Mouse (Mus musculus): ENCODE results near the gene Ap1m2. TPM values are rescaled to one million over a fixed set of nuclear protein-coding genes. Genes with fewer than 3 reads are reported as not detected.
A peak's percentile ranks its signal among the peaks of the same experiment; 100 is the strongest.
"Not testable (repeated sequence)": the region's sequence is repeated elsewhere in the genome, so short reads cannot be mapped to it uniquely, and the experiment has no call there.

Gene Ap1m2
- polyA plus RNA-seq, 1 experiment from 2014 or later, result 15.8 TPM

DNA sequence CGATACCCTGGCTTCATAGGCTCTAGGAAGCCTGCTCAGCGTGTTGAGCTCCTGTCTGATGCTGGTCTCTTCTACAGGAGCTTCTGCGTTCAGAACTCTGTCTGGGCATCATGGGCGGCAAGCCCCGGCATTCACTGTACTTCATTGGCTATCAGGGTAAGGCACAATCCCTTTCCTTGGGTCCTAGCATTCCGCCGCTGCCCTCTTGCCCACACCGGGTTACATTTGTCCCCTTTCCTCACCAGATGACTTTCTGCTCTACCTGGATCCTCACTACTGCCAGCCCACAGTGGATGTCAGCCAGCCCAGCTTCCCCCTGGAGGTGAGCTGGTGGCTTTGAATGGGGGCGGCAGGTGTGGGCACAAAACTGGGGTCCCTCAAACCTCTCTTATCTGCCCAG, 39.7 kb downstream of the Ap1m2 start:
- 91% methylated on average over 9 of the region's 9 CpGs for WGBS
- H3K36me3 ChIP-seq, result peaks cover 92% of the 10 kb centered on the region

GRCm38 (mm10) chr9:21269590-21269989, 42.5 kb downstream of the Ap1m2 start:
- H3K36me3 ChIP-seq, result peaks cover 74% of the 10 kb centered on the region
- H3K4me1 ChIP-seq, result peaks cover 15% of the 10 kb centered on the region
- not testable (repeated sequence) for ATAC-seq (ENCODE audit: insufficient number of reproducible peaks, insufficient read depth, low FRiP score, low TSS enrichment); H3K4me3 ChIP-seq; H3K4me2 ChIP-seq (replicated peaks); H3K27ac ChIP-seq; H3K9ac ChIP-seq; H3K27me3 ChIP-seq; H3K9me3 ChIP-seq
- WGBS, result 78% methylated on average over 5 of the region's 5 CpGs

More for the DNA sequence above, 39.7 kb downstream of the Ap1m2 start:
- ATAC-seq (ENCODE audit: insufficient number of reproducible peaks, insufficient read depth, low FRiP score, low TSS enrichment), result no peak
- no peak overlapping the region for H3K9ac ChIP-seq
- H3K27ac ChIP-seq, result no peak overlapping the region
- no peak overlapping the region for H3K4me3 ChIP-seq
- H3K9me3 ChIP-seq, result no peaks in the 10 kb centered on the region
- H3K27me3 ChIP-seq, result no peaks in the 10 kb centered on the region
- no peak overlapping the region for H3K4me2 ChIP-seq (replicated peaks)
- H3K4me1 ChIP-seq, result no peaks in the 10 kb centered on the region

DNA sequence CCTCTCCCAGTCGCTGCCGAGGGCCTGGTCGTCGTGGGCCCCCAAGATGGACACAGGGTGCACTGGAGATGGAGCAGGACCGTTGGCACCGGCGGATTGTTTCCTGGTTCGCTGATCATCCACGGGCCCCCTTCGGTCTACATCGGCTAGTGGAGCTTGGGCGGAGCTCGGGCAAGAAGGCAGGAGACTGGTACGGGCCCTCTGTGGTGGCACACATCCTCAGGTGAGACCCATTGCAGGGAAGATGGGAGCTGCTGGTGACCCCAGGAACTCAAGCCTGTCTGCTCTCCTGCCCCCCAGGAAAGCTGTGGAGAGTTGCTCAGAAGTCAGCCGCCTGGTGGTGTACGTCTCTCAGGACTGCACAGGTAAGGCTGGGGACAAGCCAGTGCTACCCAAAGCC, 43.8 kb downstream of the Ap1m2 start:
- Histone ChIP-seq H3K36me3 (peaks cover 61% of the 10 kb centered on the region), H3K9me3 (no peaks in the 10 kb centered on the region), H3K9ac (no peak overlapping the region), H3K4me1 (peaks cover 19% of the 10 kb centered on the region), H3K27ac (no peak overlapping the region), H3K4me3 (no peak overlapping the region), H3K4me2 (replicated peaks) (no peak overlapping the region), H3K27me3 (no peaks in the 10 kb centered on the region)
- ATAC-seq (ENCODE audit: insufficient number of reproducible peaks, insufficient read depth, low FRiP score, low TSS enrichment), result no peak
- 95% methylated on average over 16 of the region's 16 CpGs for WGBS

DNA sequence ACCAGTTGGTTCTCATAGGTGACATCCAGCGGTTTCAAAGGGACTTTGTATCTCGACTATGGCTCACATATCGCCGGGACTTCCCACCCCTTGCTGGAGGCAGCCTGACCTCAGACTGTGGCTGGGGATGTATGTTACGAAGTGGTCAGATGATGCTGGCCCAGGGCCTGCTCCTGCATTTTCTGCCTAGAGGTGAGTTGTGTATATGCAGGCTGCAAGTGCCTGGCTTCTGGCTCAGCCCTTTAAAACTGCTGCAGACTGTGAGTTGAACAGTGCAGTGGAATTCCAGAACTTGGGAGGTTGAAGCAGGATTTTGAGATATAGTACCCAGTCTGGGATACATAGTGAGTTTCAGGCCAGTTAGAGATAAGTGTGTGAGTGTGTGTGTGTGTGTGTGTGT, 45.2 kb downstream of the Ap1m2 start:
- no peaks in the 10 kb centered on the region for H3K27me3 ChIP-seq
- WGBS, result 89% methylated on average over 5 of the region's 5 CpGs
- no peak overlapping the region for H3K9ac ChIP-seq
- peaks cover 19% of the 10 kb centered on the region for H3K4me1 ChIP-seq
- no peak for ATAC-seq (ENCODE audit: insufficient number of reproducible peaks, insufficient read depth, low FRiP score, low TSS enrichment)
- H3K9me3 ChIP-seq, result no peaks in the 10 kb centered on the region
- H3K36me3 ChIP-seq, result peaks cover 49% of the 10 kb centered on the region
- no peak overlapping the region for H3K4me3 ChIP-seq
- no peak overlapping the region for H3K4me2 ChIP-seq (replicated peaks)
- H3K27ac ChIP-seq, result no peak overlapping the region

GRCm38 (mm10) chr9:21265611-21266010, 46.5 kb downstream of the Ap1m2 start:
- peak overlapping the region; percentile 80 for H3K4me3 ChIP-seq
- no peak overlapping the region for H3K27ac ChIP-seq
- 0 out of 2 replicates have a peak, but pooled peaks have one; percentile 9 for ATAC-seq (ENCODE audit: insufficient number of reproducible peaks, insufficient read depth, low FRiP score, low TSS enrichment)

DNA sequence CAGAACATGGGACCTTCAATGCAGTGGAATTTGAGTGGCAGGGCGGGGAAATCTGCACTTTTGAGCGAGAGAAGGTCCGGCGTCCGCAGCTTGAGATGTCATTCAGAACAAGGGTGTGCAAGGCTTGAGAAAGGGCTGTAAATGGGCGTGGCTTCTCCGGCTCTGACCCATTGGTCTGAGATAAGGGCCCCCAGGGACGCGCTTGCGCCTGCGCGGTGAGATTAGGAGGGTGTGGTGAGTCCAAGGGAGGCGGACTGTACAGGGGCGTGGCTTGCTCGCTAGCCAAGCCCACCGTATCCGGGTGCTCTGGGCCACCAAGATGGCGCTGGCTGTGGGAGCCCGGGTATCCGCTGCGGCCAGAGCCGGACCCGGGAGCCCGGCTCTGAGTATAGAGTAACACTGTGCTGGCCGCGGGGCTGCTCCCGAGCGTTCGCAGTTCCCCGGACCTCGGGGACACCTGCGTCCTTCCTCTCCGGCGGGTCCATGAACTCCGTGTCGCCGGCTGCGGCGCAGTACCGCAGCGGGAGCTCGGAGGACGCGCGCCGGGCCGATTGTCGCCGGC, 47.1 kb downstream of the Ap1m2 start, which contains the start of gene Atg4d:
Gene Atg4d (plus strand): TSS at position 294 of the 562 bp plus-strand sequence.
- WGBS, result under 1% methylated on average over 49 of the region's 49 CpGs

More at GRCm38 (mm10) chr9:21265611-21266010, 46.5 kb downstream of the Ap1m2 start:
- H3K4me2 ChIP-seq (replicated peaks), result peak overlapping the region; percentile 82
- H3K27me3 ChIP-seq, result no peaks in the 10 kb centered on the region
- H3K36me3 ChIP-seq, result peaks cover 36% of the 10 kb centered on the region
- H3K9me3 ChIP-seq, result no peaks in the 10 kb centered on the region
- WGBS, result 5% methylated on average over 11 of the region's 11 CpGs
- peak overlapping the region; percentile 81 for H3K9ac ChIP-seq
- peaks cover 19% of the 10 kb centered on the region for H3K4me1 ChIP-seq

DNA sequence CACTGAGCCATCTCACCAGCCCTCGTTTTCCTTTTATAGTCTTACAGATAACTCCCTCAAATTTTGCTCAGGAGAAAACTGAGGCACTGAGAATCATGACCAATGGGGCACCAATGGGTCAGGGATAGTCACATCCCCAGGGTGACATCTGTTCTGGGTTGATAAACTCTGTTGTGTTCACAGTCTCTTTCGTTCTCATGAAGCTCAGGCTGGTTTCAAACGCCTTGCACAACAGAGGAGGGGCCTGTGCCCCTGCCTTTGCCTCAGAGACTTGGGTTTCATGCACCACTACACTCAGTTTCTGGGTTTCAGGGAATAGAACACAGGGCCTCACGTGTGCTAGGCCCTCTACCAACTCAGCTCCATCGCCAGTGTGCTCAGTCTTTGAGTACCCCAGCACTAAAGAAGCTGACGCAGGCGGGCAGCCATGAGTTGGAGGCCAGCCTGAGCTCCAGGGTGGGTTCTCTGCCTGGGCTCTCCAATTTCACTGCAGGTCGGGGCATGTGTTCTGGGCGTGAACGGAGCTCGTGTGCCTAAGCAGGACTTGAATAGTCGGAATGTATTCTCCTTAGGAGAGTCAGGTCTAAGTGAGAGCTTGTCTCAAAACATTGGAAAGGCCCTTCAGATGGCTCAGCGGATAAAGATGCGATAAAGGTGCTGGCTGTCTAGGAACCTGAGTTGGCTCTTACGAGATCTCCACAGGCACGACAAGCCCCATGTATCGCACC, 47.7 kb downstream of the Ap1m2 start:
- H3K4me1 ChIP-seq, result peaks cover 19% of the 10 kb centered on the region
- peak; percentile 42 for ATAC-seq (ENCODE audit: insufficient number of reproducible peaks, insufficient read depth, low FRiP score, low TSS enrichment)
- H3K36me3 ChIP-seq, result peaks cover 26% of the 10 kb centered on the region
- H3K27ac ChIP-seq, result peak overlapping the region; percentile 77
- H3K4me2 ChIP-seq (replicated peaks), result peak overlapping the region; percentile 82
- H3K27me3 ChIP-seq, result no peaks in the 10 kb centered on the region
- H3K9me3 ChIP-seq, result no peaks in the 10 kb centered on the region
- H3K4me3 ChIP-seq, result peak overlapping the region; percentile 80
- peak overlapping the region; percentile 81; the same call in 1 of the 2 replicates for H3K9ac ChIP-seq
- whole genome bisulfite sequencing, result 15% methylated on average over 17 of the region's 17 CpGs

More for the DNA sequence above, 47.1 kb downstream of the Ap1m2 start, which contains the start of gene Atg4d:
- Histone ChIP-seq H3K9me3 (no peaks in the 10 kb centered on the region), H3K4me3 (peak within 1 kb of the TSS; percentile 80), H3K4me1 (peaks cover 19% of the 10 kb centered on the region), H3K4me2 (replicated peaks) (peak within 1 kb of the TSS; percentile 82), H3K27me3 (no peaks in the 10 kb centered on the region), H3K9ac (peak within 1 kb of the TSS; percentile 81), H3K27ac (peak within 1 kb of the TSS; percentile 77), H3K36me3 (peaks cover 31% of the 10 kb centered on the region)
- ATAC-seq (ENCODE audit: insufficient number of reproducible peaks, insufficient read depth, low FRiP score, low TSS enrichment), result peak; percentile 93

- Histone ChIP-seq H3K27me3 (no peaks in the 10 kb centered on the region), H3K36me3 (peaks cover 5% of the 10 kb centered on the region; the same call in 1 of the 2 replicates), H3K27ac (no peak overlapping the region), H3K9me3 (no peaks in the 10 kb centered on the region), H3K4me2 (replicated peaks) (no peak overlapping the region), H3K4me3 (no peak overlapping the region), H3K4me1 (peaks cover 17% of the 10 kb centered on the region), H3K9ac (no peak overlapping the region)
- 68% methylated on average over 2 of the region's 2 CpGs for WGBS
- ATAC-seq (ENCODE audit: insufficient number of reproducible peaks, insufficient read depth, low FRiP score, low TSS enrichment), result no peak
Observed at GRCm38 (mm10) chr9:21261831-21262230, 50.3 kb downstream of the Ap1m2 start.

GRCm38 (mm10) chr9:21260491-21261040, 51.6 kb downstream of the Ap1m2 start:
- ATAC-seq (ENCODE audit: insufficient number of reproducible peaks, insufficient read depth, low FRiP score, low TSS enrichment), result no peak
- no peaks in the 10 kb centered on the region for H3K36me3 ChIP-seq
- no peaks in the 10 kb centered on the region for H3K27me3 ChIP-seq
- 61% methylated on average over 6 of the region's 6 CpGs for WGBS
- H3K27ac ChIP-seq, result no peak overlapping the region
- no peak overlapping the region for H3K4me2 ChIP-seq (replicated peaks)
- H3K9ac ChIP-seq, result no peak overlapping the region
- H3K9me3 ChIP-seq, result no peaks in the 10 kb centered on the region
- no peak overlapping the region for H3K4me3 ChIP-seq
- H3K4me1 ChIP-seq, result peaks cover 7% of the 10 kb centered on the region

- not testable (repeated sequence) for H3K9ac ChIP-seq; H3K27me3 ChIP-seq; H3K27ac ChIP-seq; H3K4me2 ChIP-seq (replicated peaks); H3K36me3 ChIP-seq; H3K9me3 ChIP-seq; H3K4me1 ChIP-seq; ATAC-seq (ENCODE audit: insufficient number of reproducible peaks, insufficient read depth, low FRiP score, low TSS enrichment); H3K4me3 ChIP-seq
- WGBS, result 78% methylated on average over 4 of the region's 4 CpGs
Observed at GRCm38 (mm10) chr9:21256349-21256748, 55.8 kb downstream of the Ap1m2 start.

DNA sequence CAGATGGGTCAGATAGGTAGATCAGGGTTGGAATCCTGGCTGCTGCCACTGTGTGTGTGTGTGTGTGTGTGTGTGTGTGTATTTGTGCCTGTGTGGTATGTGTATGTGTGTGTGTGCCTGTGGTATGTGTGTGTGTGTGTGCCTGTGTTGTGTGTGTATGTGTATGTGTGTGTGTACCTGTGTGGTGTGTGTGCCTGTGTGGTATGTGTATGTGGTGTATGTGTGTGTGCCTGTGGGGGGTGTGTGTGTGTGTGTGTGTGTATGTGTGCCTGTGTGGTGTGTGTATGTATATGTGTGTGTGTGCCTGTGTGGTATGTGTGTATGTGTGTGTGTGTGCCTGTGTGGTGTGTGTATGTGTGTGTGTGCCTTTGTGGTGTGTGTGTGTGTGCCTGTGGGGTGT, 57.4 kb downstream of the Ap1m2 start:
- H3K27ac ChIP-seq, result no peak overlapping the region
- no peak overlapping the region for H3K4me2 ChIP-seq (replicated peaks)
- no peak overlapping the region for H3K9ac ChIP-seq
- H3K36me3 ChIP-seq, result no peaks in the 10 kb centered on the region
- peaks cover 21% of the 10 kb centered on the region for H3K27me3 ChIP-seq
- H3K9me3 ChIP-seq, result no peaks in the 10 kb centered on the region
- H3K4me1 ChIP-seq, result 0 out of 2 replicates have a peak, but pooled peaks cover 6% of the 10 kb centered on the region
- no peak for ATAC-seq (ENCODE audit: insufficient number of reproducible peaks, insufficient read depth, low FRiP score, low TSS enrichment)
- H3K4me3 ChIP-seq, result no peak overlapping the region

All from embryonic facial prominence, embryonic 12.5 days (tissue).